Mouse (Mus musculus) MEL (cell line): ENCODE measurements around the gene Rffl. TPM values are rescaled to one million over a fixed set of nuclear protein-coding genes. Genes with fewer than 3 reads are reported as not detected.

ENCODE experiments used
- DNase-seq: peaks from one replicate; pipeline ENCODE4 v3.0.0; 2011; ENCODE audit warnings: low read depth, low spot score
- H3K27ac ChIP-seq: 2 replicates; pipeline ENCODE4 v1.5.1; 2012; ENCODE audit warnings: low read depth, mild to moderate bottlenecking, control low read depth, low read length, moderate library complexity; ENCODE audit not compliant: control insufficient read depth
- H3K27me3 ChIP-seq, 2 experiments: fragments of 150-350 bp in 1 of 2; sonication (generic) in 1 of 2; 2 replicates each; pipeline ENCODE4 v1.6.1; 2012; ENCODE audit warnings: low read length in 2 of 2, mild to moderate bottlenecking in 2 of 2, improper control_type of control experiment in 1 of 2, moderate library complexity in 1 of 2; ENCODE audit not compliant: insufficient read depth in 2 of 2, control insufficient read depth in 1 of 2
- H3K36me3 ChIP-seq, 2 experiments: 2 replicates each; pipeline ENCODE4 v1.6.1; 2012 to 2014; ENCODE audit warnings: low read length in 2 of 2, improper control_type of control experiment in 1 of 2, inconsistent platforms in 1 of 2, mild to moderate bottlenecking in 1 of 2; ENCODE audit not compliant: insufficient read depth in 2 of 2, control insufficient read depth in 1 of 2
- H3K4me1 ChIP-seq, 2 experiments: fragments of 150-350 bp in 1 of 2; sonication (generic) in 1 of 2; 2 replicates each; pipeline ENCODE4 v1.6.1; 2012; ENCODE audit warnings: low read length in 2 of 2, improper control_type of control experiment in 1 of 2, mild to moderate bottlenecking in 1 of 2; ENCODE audit not compliant: insufficient read depth in 2 of 2, control insufficient read depth in 1 of 2
- H3K4me3 ChIP-seq, 2 experiments: fragments of 150-350 bp in 1 of 2; sonication (generic) in 1 of 2; 2 replicates each; pipeline ENCODE4 v1.5.1; 2012; ENCODE audit warnings: low read depth in 2 of 2, low read length in 2 of 2, mild to moderate bottlenecking in 2 of 2, moderate library complexity in 2 of 2, control low read depth in 1 of 2, improper control_type of control experiment in 1 of 2; ENCODE audit not compliant: control insufficient read depth in 1 of 2, insufficient read depth in 1 of 2
- H3K79me2 ChIP-seq: 2 replicates; pipeline ENCODE4 v1.6.1; 2012; ENCODE audit warnings: mild to moderate bottlenecking, low read length, moderate library complexity; ENCODE audit not compliant: control insufficient read depth, poor library complexity, insufficient read depth
- H3K9ac ChIP-seq: 2 replicates; pipeline ENCODE4 v1.6.1; 2012; ENCODE audit warnings: low read depth, mild to moderate bottlenecking, control low read depth, low read length, moderate library complexity; ENCODE audit not compliant: control insufficient read depth, poor library complexity, severe bottlenecking
- H3K9me3 ChIP-seq: fragments of 150-350 bp; sonication (generic); replicated peaks from 2 replicates; pipeline ENCODE4 v1.6.1; 2012; ENCODE audit warnings: mild to moderate bottlenecking, low read length, improper control_type of control experiment, moderate library complexity; ENCODE audit not compliant: insufficient read depth
- BHLHE40 ChIP-seq: IDR thresholded peaks from 2 replicates; pipeline ENCODE4 v1.6.1; 2012; ENCODE audit warnings: low read depth, mild to moderate bottlenecking, inconsistent platforms, low read length, improper control_type of control experiment, borderline replicate concordance
- CHD1 ChIP-seq: IDR thresholded peaks from 2 replicates; pipeline ENCODE4 v1.6.1; 2012; ENCODE audit warnings: low read depth, mild to moderate bottlenecking, inconsistent platforms, low read length, improper control_type of control experiment
- E2F4 ChIP-seq: IDR thresholded peaks from 2 replicates; pipeline ENCODE4 v1.6.1; 2011; ENCODE audit warnings: low read depth, low read length, improper control_type of control experiment, borderline replicate concordance
- ELF1 ChIP-seq: IDR thresholded peaks from 2 replicates; pipeline ENCODE4 v1.6.1; 2014; ENCODE audit warnings: low read depth, mild to moderate bottlenecking, inconsistent platforms, low read length, improper control_type of control experiment, moderate library complexity
- EP300 ChIP-seq, 2 experiments: IDR thresholded peaks; 2 replicates each; pipeline ENCODE4 v1.6.1; 2011; ENCODE audit warnings: improper control_type of control experiment in 2 of 2, low read length in 2 of 2, low read depth in 1 of 2, mild to moderate bottlenecking in 1 of 2
- ETS1 ChIP-seq: IDR thresholded peaks from 2 replicates; pipeline ENCODE4 v1.6.1; 2012; ENCODE audit warnings: low read depth, mild to moderate bottlenecking, inconsistent platforms, low read length, improper control_type of control experiment, moderate library complexity
- GATA1 ChIP-seq: IDR thresholded peaks from 2 replicates; pipeline ENCODE4 v1.6.1; 2011; ENCODE audit warnings: low read depth, low read length, improper control_type of control experiment
- HCFC1 ChIP-seq: IDR thresholded peaks from 2 replicates; pipeline ENCODE4 v1.6.1; 2012; ENCODE audit warnings: low read depth, mild to moderate bottlenecking, inconsistent platforms, low read length, improper control_type of control experiment, moderate library complexity
- JUND ChIP-seq: IDR thresholded peaks from 2 replicates; pipeline ENCODE4 v1.6.1; 2011; ENCODE audit warnings: low read depth, mild to moderate bottlenecking, improper control_type of control experiment, low read length
- MAFK ChIP-seq: IDR thresholded peaks from 2 replicates; pipeline ENCODE4 v1.6.1; 2011; ENCODE audit warnings: low read depth, mild to moderate bottlenecking, low read length, improper control_type of control experiment, borderline replicate concordance
- MXI1 ChIP-seq: IDR thresholded peaks from 2 replicates; pipeline ENCODE4 v1.6.1; 2011; ENCODE audit warnings: mild to moderate bottlenecking, low read depth, low read length, improper control_type of control experiment
- MYB ChIP-seq: IDR thresholded peaks from 2 replicates; pipeline ENCODE4 v1.6.1; 2011; ENCODE audit warnings: mild to moderate bottlenecking, low read depth, low read length, improper control_type of control experiment
- MYC ChIP-seq: IDR thresholded peaks from 2 replicates; pipeline ENCODE4 v1.6.1; 2011; ENCODE audit warnings: low read depth, mild to moderate bottlenecking, low read length, improper control_type of control experiment, moderate library complexity
- NRF1 ChIP-seq: IDR thresholded peaks from 2 replicates; pipeline ENCODE4 v1.6.1; 2014; ENCODE audit warnings: low read depth, mild to moderate bottlenecking, inconsistent platforms, low read length, improper control_type of control experiment, moderate library complexity; ENCODE audit not compliant: poor library complexity, insufficient read depth, severe bottlenecking
- POLR2A ChIP-seq, 2 experiments: IDR thresholded peaks; 2 replicates each; pipeline ENCODE4 v1.6.1; 2011 to 2012; ENCODE audit warnings: low read length in 2 of 2, mild to moderate bottlenecking in 2 of 2, control low read depth in 1 of 2, improper control_type of control experiment in 1 of 2, low read depth in 1 of 2, moderate library complexity in 1 of 2; ENCODE audit not compliant: control insufficient read depth in 1 of 2, insufficient read depth in 1 of 2, poor library complexity in 1 of 2
- RAD21 ChIP-seq: IDR thresholded peaks from 2 replicates; pipeline ENCODE4 v1.6.1; 2011; ENCODE audit warnings: mild to moderate bottlenecking, low read depth, low read length, improper control_type of control experiment
- RCOR1 ChIP-seq: IDR thresholded peaks from 2 replicates; pipeline ENCODE4 v1.6.1; 2012; ENCODE audit warnings: low read depth, mild to moderate bottlenecking, inconsistent platforms, low read length, improper control_type of control experiment
- SIN3A ChIP-seq: IDR thresholded peaks from 2 replicates; pipeline ENCODE4 v1.6.1; 2012; ENCODE audit warnings: low read length, improper control_type of control experiment, inconsistent platforms
- TAL1 ChIP-seq: IDR thresholded peaks from 2 replicates; pipeline ENCODE4 v1.6.1; 2012; ENCODE audit warnings: mild to moderate bottlenecking, inconsistent platforms, low read length, moderate library complexity, mixed read lengths
- TBP ChIP-seq: IDR thresholded peaks from 2 replicates; pipeline ENCODE4 v1.8.0; 2011; ENCODE audit warnings: low read depth, low read length, improper control_type of control experiment
- TCF12 ChIP-seq: IDR thresholded peaks from 2 replicates; pipeline ENCODE4 v1.6.1; 2014; ENCODE audit warnings: low read depth, mild to moderate bottlenecking, inconsistent platforms, low read length, improper control_type of control experiment, moderate library complexity
- USF2 ChIP-seq, 2 experiments: IDR thresholded peaks; 2 replicates each; pipeline ENCODE4 v1.6.1; 2011 to 2012; ENCODE audit warnings: improper control_type of control experiment in 2 of 2, low read length in 2 of 2, borderline replicate concordance in 1 of 2, inconsistent platforms in 1 of 2, low read depth in 1 of 2, mild to moderate bottlenecking in 1 of 2; ENCODE audit not compliant: insufficient read depth in 1 of 2
- ZKSCAN1 ChIP-seq: IDR thresholded peaks from 2 replicates; pipeline ENCODE4 v1.6.1; 2012; ENCODE audit warnings: low read depth, mild to moderate bottlenecking, inconsistent platforms, low read length, improper control_type of control experiment, moderate library complexity
- ZNF384 ChIP-seq: IDR thresholded peaks from 2 replicates; pipeline ENCODE4 v1.6.1; 2012; ENCODE audit warnings: low read depth, mild to moderate bottlenecking, inconsistent platforms, low read length, improper control_type of control experiment
- polyA plus RNA-seq, 2 experiments: library from polyadenylated mRNA; stranded (reverse) in 1 of 2; unstranded in 1 of 2; fragments of >175 nt in 1 of 2; fragments of >200 nt in 1 of 2; gene quantifications; 2 replicates each; pipeline versions ENCODE4 v1.2.1 to v1.2.4; 2012; ENCODE audit warnings: low replicate concordance in 2 of 2, low read depth in 1 of 2; ENCODE audit not compliant: insufficient read length in 2 of 2, insufficient read depth in 1 of 2, missing spikeins in 1 of 2
- total RNA-seq: library from RNA; depleted of rRNA; stranded (reverse); fragments of 300-350 nt; gene quantifications from 2 replicates; pipeline ENCODE4 v1.2.3, GENCODE M21; 2012

The Rffl gene
- total and polyA plus RNA-seq, 3 experiments, result 15.2 to 17.8 TPM; not detected in 1

DNA sequence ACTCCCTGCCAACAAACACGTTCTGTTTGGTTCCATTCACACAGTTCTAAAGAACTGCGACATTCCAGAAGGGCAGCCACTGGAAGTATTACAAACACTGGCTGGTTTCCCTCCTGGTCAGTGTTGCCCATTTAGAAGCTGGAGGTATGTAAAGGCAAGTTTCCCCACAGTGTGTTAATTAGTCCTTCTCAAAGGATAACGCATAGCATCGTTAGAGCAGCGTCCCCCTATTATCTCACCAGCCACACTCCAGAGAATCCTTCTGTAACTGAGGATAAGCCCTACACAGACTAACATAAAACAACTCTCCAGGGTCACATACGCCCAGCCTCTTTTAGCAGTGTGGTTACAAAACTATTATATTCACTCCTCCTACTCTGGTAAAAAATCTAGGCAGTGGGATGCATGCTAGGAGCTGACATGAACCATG lies 23.4 kb downstream of the Rffl start:
- Histone ChIP-seq H3K4me3 (peak overlapping the region; percentile 7 to 59), H3K27ac (peak overlapping the region; percentile 88), H3K4me1 (peaks cover 21 to 31% of the 10 kb centered on the region in 2 experiments), H3K27me3 (no peaks in the 10 kb centered on the region), H3K9ac (peak overlapping the region; percentile 43), H3K79me2 (peaks cover 3% of the 10 kb centered on the region), H3K9me3 (no peaks in the 10 kb centered on the region), H3K36me3 (peaks cover 0 to 32% of the 10 kb centered on the region in 2 experiments; a peak in 2 of 4 replicates)
- TF ChIP-seq POLR2A (IDR thresholded peaks at IDR 0.05; ENCODE audit: control insufficient read depth in 1 of 2, insufficient read depth in 1 of 2, low read depth in 1 of 2, low read length in 2 of 2, poor library complexity in 1 of 2), result peak in 1 of 2 experiments; percentile 40; a peak in 2 of 4 replicates
- peak; percentile 97 for TF ChIP-seq TCF12
- TF ChIP-seq GATA1, result peak; percentile 98
- TF ChIP-seq EP300 (IDR thresholded peaks at IDR 0.05; ENCODE audit: low read depth in 1 of 2, low read length in 2 of 2), result peak; percentile 96 to 97
- peak; percentile 88 for TF ChIP-seq RCOR1
- 0 out of 2 replicates have a peak, but pooled peaks have one; percentile 22 for TF ChIP-seq BHLHE40
- peak; percentile 68 for TF ChIP-seq MYB
- TF ChIP-seq RAD21, result no peak
- TF ChIP-seq TBP, result 0 out of 2 replicates have a peak, but pooled peaks have one; percentile 69
- peak; percentile 98 for TF ChIP-seq TAL1
- TF ChIP-seq MYC, result 0 out of 2 replicates have a peak, but pooled peaks have one; percentile 24
- TF ChIP-seq CHD1, result no peak; the same call in 1 of the 2 replicates
- no peak for TF ChIP-seq ZKSCAN1
- TF ChIP-seq ETS1, result peak; percentile 79
- TF ChIP-seq HCFC1, result no peak
- peak; percentile 92 for DNase-seq

DNA sequence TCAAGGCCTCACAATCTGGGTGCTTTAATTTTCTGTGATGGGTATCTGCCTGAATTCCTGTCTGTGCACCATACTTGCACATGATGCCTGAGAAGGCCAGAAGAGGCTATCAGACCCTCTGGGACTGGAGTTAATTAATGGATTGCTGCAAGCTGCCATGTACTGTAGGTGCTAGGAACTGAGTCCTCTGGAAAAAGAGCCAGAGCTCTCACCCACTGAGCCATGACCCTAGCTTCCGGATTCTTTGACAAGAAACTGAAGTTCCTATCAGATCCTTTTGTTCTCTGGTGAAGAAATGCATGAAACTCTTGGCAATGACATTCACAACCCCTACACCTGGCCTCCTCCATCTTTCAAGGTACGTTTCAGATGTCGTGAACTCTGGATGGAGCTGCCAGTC lies 24.1 kb downstream of the Rffl start:
- H3K9me3 ChIP-seq, result no peaks in the 10 kb centered on the region
- H3K9ac ChIP-seq, result peak overlapping the region; percentile 43
- peak overlapping the region; percentile 7 to 59 for H3K4me3 ChIP-seq

More for the DNA sequence above, 24.1 kb downstream of the Rffl start:
- no peaks in the 10 kb centered on the region for H3K27me3 ChIP-seq
- TF ChIP-seq TAL1, result no peak
- TF ChIP-seq EP300 (IDR thresholded peaks at IDR 0.05; ENCODE audit: low read depth in 1 of 2, low read length in 2 of 2), result peak in 1 of 2 experiments; percentile 48; a peak in 1 of 4 replicates
- no peak for TF ChIP-seq USF2 (IDR thresholded peaks at IDR 0.05; ENCODE audit: borderline replicate concordance in 1 of 2, insufficient read depth in 1 of 2, low read depth in 1 of 2, low read length in 2 of 2)
- peak; percentile 78; the same call in 1 of the 2 replicates for TF ChIP-seq ELF1
- no peak for TF ChIP-seq NRF1
- peak; percentile 30; the same call in 1 of the 2 replicates for TF ChIP-seq TCF12
- peak; percentile 51; the same call in 1 of the 2 replicates for TF ChIP-seq SIN3A
- TF ChIP-seq MAFK, result no peak
- peak; percentile 59 for TF ChIP-seq GATA1
- no peak for TF ChIP-seq ZNF384
- no peak for TF ChIP-seq E2F4
- no peak for TF ChIP-seq JUND
- TF ChIP-seq MXI1, result no peak
- peak; percentile 48; the same call in 1 of the 2 replicates for TF ChIP-seq CHD1
- TF ChIP-seq ETS1, result peak; percentile 35; the same call in 1 of the 2 replicates
- DNase-seq, result peak; percentile 79
- peak overlapping the region; percentile 88 for H3K27ac ChIP-seq
- H3K79me2 ChIP-seq, result peaks cover 3% of the 10 kb centered on the region
- peaks cover 0 to 32% of the 10 kb centered on the region in 2 experiments; a peak in 2 of 4 replicates for H3K36me3 ChIP-seq
- peaks cover 21 to 31% of the 10 kb centered on the region in 2 experiments for H3K4me1 ChIP-seq
